Mouse (Mus musculus): ENCODE results near the gene Mastl.
A peak's percentile ranks its signal among the peaks of the same experiment; 100 is the strongest.

The Mastl gene

DNA sequence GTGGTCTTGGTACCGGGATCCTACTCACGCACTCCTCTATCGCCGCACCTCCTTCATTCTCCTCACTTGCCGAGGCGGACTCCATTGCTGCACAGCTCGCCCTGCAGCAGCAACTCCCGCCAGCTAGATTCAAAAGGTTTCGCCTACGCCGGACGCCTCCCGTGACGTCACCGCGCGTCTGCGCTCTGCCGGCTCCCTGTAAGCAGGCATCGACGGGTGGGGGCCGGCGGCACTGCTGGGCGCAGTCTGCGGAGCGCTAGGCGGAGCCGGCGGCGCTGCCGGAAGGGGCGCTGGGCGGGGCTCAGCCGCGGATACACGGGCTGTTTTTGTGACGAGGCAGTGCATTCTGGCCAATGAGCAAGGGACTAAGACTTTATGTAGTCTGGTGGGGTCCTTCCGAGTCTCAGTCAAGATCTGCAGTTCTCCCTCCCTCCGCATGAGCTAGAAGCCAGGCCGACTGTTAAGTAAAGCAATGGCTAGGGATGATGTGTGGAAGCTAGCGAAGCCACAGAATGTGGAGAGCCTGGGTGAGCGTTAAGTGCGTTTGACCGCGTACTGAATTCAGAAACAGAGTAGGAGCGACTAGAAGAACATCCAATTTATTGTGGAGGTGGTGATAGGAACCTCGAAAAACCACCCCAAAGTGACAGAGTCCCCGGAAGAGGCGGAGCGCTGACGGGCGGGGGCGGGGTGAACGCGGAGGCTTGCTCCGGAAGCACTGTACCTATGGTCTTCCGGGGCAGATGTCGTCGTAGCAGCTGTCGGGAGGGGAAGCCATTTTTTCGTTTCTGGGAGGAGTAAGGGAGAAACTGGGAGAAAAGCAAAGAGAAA lies at the start of gene Mastl, which contains the start of gene Yme1l1:
Gene Mastl, minus strand, starts transcription at position 248 of the 831 bp plus-strand sequence.
Gene Yme1l1, plus strand, starts transcription at position 593 of the 831 bp plus-strand sequence.
- peak; percentile 84 to 95 for DNase-seq (ENCODE audit: low spot score in 2 of 2)

DNA sequence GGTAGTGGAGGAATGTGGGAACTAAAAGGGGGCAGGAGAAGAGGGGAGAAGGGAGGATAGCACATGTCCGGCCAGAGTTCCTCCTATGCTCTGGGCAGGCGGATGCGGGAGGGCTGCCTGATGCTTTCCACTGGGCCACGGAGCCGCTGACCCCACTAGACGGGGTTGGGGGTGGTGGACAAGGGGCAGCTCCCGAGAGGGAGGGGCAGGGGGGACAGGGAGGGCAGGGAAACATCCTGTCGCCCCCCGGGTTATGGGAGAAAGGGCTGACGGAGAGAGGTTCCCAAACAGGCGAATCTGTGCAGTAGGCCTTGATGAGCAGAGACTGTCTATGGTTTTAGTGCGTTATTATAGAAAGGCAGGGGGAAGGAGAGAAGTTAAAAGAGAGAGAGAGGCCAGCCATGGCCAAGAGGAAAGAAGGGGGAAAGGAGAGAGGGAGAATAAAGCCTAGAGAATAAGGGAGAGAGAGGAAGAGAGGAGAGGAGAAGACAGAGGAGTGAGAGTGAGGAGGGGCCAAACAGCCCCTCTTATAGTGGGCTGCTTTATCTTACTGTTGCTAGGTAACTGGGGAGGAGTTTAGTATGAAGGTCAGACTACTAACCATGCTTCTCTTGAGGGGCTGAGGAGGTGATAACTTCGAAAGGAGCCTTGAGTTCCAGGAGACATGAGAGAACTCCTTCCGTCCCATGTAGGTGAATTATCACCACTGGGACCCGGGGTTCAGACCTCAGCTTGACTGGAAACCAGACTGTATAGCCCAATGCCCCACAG lies 47.3 kb upstream of the Mastl start:
- no peak for DNase-seq (ENCODE audit: low spot score in 2 of 2)

DNA sequence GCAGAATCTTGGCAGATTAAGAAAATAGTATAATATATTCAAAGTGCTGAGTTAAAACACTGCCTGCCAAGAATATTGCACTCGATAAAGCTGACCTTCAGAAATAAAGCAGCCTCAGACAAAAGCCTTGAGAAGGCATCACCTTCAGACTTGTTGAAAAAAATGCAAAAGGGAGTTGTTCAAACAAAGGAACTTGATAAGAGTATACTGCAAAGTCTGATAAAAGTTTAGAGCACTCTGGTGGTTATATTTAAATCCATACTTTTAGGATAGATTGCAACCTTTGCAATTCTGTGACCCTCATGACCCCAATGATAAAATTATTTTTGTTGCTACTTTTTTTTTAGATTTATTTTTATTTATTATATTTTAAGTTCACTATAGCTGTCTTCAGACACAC lies 45.2 kb upstream of the Mastl start:
- DNase-seq (ENCODE audit: low spot score in 2 of 2) = no peak

DNA sequence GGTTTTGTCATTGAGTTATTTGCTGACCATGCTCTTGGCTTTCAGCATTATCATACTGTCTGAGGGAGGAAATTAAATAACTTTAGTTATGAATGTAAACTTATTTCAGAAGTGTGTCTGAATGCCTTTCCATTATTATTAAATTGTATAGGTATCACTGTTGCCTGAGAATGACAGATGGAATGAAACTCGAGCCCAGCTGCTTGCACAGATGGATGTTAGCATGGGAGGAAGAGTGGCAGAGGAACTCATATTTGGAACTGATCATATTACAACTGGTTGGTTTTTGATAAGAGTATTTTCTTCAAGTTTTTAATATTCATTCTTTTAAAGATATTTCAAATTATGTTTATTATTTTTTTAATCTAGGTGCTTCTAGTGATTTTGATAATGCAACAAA lies 38.5 kb upstream of the Mastl start:
- DNase-seq (ENCODE audit: low spot score in 2 of 2) = no peak

DNA sequence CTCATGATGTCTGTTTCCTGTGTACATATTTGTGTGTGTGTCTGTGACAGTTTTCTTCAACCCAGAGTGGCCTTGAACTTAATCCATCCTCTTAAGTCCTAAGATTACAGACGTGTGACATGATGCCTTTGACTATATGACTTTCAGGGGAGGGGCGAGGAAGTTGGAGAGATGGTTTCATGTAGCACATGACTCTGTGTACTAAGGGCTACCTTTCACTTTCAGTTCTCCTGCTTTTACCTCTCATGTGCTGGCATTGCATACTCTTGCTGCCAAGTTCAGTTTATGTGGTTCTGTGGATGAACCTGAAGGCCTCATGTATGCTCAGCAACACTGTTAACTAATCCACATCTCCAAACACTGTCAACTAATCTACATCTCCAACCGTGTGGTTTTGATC lies 16.5 kb upstream of the Mastl start:
- no peak for DNase-seq (ENCODE audit: low spot score in 2 of 2)

DNA sequence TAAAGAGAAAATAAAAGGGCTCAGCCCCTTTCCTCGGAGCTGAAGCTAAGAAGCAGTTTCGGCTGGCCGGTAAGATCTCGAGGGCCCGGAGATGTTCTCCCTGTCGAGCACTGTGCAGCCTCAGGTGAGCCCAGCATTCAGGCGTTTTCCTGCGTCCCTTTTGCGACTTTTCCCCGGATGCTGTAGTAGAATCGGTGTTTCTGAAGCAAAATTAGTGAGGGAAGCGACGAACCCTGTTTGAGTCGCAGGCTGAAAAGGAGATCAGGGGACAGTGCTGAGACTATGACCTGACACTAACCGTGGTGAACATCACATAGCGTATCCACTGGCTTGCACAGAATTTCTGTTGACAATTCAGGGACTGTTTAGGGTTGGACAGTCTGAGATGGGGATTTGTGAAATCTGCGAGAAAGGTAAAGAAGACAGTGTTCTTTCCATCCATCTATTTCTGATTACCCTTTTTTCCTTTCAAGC lies 821 bp upstream of the Mastl start:
- DNase-seq (ENCODE audit: low spot score in 2 of 2) = no peak

DNA sequence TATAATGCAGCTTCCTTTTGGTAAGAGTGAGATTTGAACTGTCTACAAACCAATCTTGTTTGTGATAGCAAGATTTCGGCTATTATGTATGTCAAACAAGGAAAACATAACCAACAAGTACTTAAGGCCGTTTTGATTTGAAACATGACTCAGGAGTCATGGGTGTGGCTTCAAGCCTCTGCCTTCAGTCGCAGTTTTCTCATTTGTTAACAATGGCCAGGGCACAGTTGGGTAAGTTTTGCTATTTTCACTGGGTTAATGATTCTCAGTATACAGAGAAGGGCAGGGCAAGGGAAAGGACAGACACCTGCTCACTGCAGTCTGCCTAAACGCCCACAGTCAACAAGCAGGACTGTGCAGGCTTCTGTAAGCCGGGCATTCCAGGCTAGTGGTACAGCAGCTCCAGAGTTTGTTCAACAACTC lies 614 bp downstream of the Mastl start:
- no peak for DNase-seq (ENCODE audit: low spot score in 2 of 2)

DNA sequence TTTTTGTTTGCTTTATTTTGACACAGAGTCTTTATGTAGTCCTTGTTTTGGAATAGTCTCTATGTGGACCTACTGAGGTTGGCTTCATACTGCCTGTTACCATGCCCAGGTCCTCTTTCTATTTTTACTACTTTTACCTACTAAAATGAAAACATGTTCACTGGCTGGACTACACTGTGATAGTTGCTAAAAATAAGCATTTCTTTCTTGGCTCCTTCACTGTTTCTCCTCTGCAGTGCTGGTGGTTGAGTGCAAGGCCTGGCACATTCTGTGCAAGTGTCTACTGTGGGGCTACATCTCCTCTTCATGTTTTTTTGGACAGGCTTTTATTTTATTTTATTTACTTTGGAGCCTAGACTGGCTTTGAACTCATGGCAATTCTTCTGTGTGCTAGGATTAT lies 36.3 kb downstream of the Mastl start:
- no peak for DNase-seq (ENCODE audit: low spot score in 2 of 2)

DNA sequence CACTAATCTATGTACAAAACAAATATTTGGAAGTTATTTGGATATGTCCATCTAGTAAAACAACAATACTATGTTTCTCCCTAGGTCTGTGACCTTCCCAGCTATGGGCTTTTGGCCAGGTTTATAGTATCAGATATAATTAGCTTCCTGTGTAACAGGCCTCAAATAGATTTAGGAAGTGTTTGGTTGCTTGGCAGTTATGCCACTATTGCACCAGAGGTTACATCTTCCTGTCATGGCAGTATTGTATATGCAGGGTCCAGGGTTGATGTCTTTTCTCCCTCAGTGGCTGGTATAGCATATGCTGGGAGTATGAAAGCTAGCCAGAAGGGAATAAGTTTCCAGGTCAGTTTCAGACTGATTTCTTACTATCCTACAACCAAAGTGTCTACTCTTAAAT lies 53.6 kb downstream of the Mastl start:
- no peak for DNase-seq (ENCODE audit: low spot score in 2 of 2)

DNA sequence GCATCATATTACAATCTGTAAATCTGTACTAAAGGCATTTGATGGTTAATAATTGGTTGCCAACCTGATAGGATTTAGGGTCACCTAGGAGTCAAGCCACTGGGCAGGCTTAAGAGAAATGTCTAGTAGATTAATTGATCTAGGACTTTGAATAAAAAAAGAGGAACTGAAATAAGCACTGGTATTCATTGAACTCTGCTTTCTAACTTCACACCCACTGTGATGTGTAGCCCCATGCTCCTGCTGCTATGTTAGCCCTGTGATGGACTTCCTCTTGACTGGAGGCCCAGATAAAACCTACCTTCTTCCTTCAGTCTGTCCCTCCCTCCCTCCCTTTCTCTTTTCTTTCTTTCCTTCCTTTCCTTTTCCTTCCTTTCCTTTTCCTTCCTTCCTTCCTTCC lies 58.8 kb downstream of the Mastl start:
- DNase-seq (ENCODE audit: low spot score in 2 of 2) = no peak

DNA sequence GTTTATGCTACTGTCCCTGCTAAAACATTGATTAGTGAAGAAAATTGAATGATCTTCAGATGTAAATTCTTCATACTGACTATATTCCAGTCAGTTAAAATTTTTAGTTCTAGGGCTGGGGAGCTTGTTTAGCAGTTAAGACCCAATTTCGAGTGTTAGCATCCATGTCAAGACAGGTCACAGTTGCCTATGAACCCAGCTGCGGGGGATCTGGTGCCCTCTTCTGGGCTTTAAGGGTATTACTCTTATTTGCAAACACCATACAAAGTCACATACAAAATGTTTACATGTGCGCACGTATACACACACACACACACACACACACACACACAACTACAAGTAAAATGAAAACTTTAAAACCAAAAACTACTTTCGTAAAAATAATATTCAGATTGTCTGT lies 63.6 kb downstream of the Mastl start:
- DNase-seq (ENCODE audit: low spot score in 2 of 2) = no peak

DNA sequence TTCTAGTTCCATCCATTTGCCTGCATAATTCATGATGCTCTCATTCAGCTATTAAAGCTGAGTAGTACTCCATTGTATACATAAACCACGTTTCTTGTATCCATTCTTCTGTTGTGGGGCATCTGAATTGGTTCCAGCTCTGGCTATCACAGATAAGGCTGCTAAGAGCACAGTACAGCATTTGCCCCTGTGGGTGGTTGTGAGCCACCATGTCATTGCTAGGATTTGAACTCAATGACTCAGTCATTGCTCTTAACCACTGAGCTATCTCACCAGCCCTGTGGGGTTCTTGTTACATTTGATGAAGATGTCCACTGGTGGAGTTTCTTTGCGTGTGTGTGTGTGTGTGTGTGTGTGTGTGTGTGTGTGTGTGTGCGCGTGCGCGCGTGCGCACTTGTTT lies 71.3 kb downstream of the Mastl start:
- no peak for DNase-seq (ENCODE audit: low spot score in 2 of 2)

DNA sequence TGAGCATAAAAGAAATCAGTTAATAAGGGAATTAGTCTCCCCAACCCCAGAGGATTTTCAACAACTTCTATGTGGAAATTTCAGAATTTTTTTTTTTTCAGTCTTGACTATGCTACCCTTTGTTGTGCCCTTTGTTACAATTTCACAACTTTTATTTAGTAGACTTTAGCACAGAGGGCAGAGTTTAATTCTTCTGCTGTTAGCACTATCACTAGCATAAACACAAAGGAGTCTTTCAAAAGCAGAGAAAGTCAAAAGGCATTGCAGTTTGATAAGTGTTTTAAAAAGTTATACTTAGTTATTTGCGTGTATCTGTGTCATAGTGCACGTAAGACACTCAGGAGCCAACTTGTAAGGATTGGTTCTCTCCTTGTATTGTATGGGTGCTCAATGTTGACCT lies 77.2 kb downstream of the Mastl start:
- DNase-seq (ENCODE audit: low spot score in 2 of 2) = no peak

DNA sequence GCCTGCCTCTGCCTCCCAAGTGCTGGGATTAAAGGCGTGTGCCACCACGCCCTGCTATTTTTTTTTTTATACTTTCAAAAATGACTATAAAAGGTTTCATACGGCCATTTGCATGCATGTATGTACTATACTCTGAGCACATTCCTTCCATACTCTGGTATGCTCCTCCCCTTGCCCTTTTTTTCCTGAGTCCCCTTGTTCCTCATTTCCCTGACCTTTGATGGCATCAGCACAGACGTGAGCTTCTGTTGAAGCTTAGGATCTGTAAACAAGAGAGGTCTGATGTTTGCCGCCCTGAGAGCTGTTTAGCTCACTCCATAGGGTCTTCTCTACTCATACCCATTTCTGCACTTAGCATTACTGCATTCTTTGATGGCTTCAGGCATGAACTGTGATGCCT lies 78.1 kb downstream of the Mastl start:
- no peak for DNase-seq (ENCODE audit: low spot score in 2 of 2)

DNA sequence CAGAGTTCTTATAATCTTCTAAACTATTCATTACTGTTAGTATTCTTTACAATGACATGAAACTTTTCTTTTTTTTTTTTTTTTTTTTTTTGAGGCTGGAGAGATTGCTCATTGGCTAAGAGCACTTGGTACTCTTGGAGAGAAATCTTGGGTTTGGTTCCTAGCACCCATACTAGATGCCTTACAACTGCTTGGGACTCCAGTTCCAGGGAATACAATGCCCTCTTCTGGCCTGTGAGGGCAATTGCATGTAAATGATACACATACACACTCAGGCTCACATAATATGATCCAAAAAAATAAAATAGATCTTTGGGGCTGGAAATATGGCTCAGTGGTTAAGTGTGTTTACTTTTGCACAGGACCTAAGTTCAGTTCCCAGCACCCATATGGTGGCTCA lies 79.0 kb downstream of the Mastl start:
- DNase-seq (ENCODE audit: low spot score in 2 of 2) = no peak

DNA sequence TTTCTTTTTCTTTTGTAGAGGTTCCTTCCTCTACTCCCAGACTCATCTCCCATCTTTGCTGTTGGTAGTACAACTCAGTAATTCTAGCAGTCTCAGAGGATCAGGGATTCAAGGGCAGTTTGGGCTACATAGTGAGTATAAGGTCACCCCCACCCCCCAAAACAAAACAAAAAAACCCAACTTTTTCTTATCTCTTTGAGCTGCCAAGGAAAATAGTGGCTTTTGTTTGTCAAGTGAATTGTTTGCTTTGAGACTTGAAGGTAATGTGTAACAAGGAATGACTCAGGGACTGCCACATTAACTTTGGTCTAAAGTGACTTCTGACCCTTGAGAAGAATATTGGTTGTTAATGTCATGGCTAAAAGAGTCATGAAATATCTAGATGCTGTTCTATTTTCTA lies 80.0 kb downstream of the Mastl start:
- DNase-seq (ENCODE audit: low spot score in 2 of 2) = no peak

DNA sequence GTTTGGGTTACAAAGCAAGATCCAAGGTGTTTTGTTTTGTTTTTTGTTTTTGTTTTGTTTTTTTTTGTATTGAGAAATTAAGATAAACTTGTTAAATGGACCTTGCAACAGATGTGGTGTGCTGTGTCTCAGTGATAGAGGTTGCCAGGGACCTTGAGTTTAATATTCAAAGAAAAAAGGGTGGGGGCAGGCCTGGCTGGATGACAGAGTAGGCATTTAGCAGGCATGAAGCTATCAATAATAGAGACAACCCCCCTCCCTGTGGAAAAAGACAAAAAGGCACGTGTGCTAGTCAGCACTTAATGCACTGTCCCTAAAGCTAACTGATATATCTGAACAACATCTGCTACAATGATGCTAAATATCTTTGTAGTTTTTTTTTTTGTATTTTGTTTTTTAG lies 84.4 kb downstream of the Mastl start:
- no peak for DNase-seq (ENCODE audit: low spot score in 2 of 2)

DNA sequence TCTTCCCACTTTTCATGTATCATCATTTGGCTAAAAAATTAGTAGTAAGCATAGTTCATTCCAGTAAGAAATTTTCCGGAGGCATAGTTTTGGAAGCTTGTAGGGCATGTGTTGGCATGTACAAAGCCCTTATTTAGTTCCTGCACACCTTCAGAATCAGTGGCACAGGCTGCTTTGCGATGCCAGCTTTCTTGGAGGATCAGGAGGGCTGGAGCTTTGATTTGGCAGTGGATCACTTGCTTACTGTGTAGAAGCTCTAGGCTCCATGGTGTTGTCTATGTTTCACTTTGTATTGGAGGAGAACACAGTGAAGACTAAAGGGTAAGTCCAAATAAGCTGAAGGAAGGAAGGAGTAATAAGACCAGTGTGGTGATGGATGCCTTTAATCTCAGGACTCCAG lies 85.3 kb downstream of the Mastl start:
- no peak for DNase-seq (ENCODE audit: low spot score in 2 of 2)

DNA sequence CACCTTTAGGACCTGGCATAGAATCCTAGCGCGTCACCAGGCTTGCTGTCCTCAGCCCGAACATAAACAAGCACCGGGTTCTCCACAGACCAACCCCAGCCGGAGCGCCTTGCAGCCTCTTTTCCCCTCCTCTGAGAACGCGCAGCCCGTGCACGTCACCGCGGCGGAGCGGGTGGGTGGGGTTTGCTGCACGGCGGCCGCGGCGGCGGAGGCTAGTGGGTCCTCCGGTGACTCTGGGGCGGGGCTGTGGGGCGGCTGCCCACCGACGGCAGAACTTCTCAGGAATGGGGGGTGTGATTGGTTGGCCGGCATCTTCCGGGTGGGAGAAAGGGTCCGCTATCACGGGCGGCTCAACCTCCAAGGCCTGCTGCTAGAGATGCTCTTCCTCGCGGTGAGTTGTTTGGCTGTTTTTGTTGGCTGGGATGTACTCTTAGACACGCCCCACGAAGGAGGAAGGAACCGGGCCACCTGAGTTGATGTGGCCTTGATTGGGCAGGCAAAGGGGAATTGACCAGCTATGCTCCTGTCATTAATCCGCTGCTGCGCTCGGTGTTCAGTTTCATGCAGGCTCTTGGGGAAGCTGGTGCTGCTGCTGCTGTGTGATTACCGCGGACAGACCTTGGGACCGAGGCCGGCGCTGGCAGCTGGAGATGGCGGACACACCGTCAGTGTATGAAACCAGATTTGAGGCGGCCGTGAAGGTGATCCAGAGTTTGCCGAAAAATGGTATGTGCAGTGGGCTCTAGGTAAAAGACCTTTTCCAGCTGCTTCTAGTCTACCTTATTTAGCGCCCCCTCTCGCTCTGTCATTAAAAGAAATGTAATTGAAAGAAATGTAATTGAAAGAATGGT lies 86.7 kb downstream of the Mastl start:
- DNase-seq (ENCODE audit: low spot score in 2 of 2) = peak; percentile 92 to 94

DNA sequence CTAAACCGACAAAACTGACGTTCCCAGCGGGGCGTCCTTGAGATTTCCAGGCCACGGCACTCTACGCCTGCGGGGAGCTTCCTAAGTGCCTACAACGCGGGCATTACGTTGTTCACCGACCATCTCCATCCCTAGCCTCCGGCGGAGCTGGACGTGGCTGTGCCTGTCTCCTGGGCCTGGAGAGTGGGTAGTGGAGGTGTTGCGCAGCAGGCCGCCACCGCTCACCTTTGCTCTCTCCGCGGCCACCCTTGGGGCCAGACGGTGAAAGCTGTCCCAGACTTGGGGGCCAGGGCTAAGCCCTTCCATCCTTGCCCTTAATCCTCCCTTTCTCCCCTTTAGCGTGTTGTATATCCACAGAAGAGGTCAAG lies 87.5 kb downstream of the Mastl start:
- DNase-seq (ENCODE audit: low spot score in 2 of 2) = no peak

DNA sequence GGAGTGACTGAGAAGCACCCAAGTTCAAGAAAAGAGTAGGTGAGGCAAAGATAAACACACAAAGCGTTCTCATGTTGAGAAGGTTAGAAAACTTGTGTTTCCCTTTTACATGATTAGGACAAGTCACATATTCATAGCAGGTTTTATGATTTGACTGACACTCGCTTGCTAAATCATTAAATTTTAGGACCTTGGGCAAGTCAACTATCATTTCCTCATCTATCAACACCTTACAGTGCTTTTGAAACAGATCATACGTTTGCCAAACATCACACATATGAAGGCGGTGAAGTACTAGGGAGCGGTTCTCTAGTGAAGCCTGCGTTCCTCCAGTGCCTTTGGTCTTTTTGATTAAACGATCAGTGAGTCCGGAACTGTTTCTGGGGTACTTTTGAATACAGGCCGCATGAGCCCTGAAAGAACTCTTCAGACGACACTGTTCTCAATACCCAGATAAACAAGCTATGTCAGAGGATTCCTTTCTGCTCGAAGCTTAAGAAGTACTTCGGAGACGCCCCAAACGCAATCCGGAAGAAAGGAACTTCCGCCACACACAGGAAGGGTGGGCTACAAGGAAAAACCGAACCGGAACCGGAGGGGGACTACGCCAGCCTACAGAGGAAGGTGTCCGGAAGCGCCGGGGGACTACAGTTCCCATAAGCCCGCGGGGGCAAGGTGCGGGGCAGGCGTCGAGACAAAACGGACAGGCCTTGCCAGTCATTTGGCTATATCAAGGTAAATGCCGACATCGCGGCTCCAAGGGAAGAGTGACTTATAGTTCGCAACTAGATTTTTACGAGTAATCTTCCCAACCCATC lies 88.1 kb downstream of the Mastl start, which contains the start of gene Acbd5:
Gene Acbd5, plus strand, starts transcription at position 616 of the 818 bp plus-strand sequence.
- peak; percentile 87 to 96 for DNase-seq (ENCODE audit: low spot score in 2 of 2)

Measured in urinary bladder, adult 18-20 months (tissue).